Mouse (Mus musculus): ENCODE data around the gene Eml1. TPM values are rescaled to one million over a fixed set of nuclear protein-coding genes. Genes with fewer than 3 reads are reported as not detected.
A peak's percentile ranks its signal among the peaks of the same experiment; 100 is the strongest.

The Eml1 gene
- total RNA-seq, 2 experiments from 2014 or later = 84.7 to 109 TPM

GRCm38 (mm10) chr12:108373611-108374010, 2.9 kb downstream of the Eml1 start:
- peak; percentile 55 for DNase-seq

- no peak for DNase-seq
These were observed 3.9 kb downstream of the Eml1 start for GRCm38 (mm10) chr12:108374689-108375088.

- DNase-seq = no peak
These were observed 7.8 kb downstream of the Eml1 start for GRCm38 (mm10) chr12:108378379-108379133.

- peak; percentile 80 for DNase-seq
These were observed 15.9 kb downstream of the Eml1 start for GRCm38 (mm10) chr12:108386476-108387232.

GRCm38 (mm10) chr12:108389718-108390117, 19.0 kb downstream of the Eml1 start:
- no peak for DNase-seq

- DNase-seq = no peak
These were observed 21.7 kb downstream of the Eml1 start for GRCm38 (mm10) chr12:108392254-108393044.

GRCm38 (mm10) chr12:108393082-108393481, 22.3 kb downstream of the Eml1 start:
- no peak for DNase-seq

- DNase-seq = peak; percentile 89
These were observed 22.9 kb downstream of the Eml1 start for GRCm38 (mm10) chr12:108393637-108394036.

- no peak for DNase-seq
These were observed 24.0 kb downstream of the Eml1 start for GRCm38 (mm10) chr12:108394534-108395284.

- no peak for DNase-seq
These were observed 24.5 kb downstream of the Eml1 start for GRCm38 (mm10) chr12:108395285-108395660.

GRCm38 (mm10) chr12:108396081-108396947, 25.6 kb downstream of the Eml1 start:
- DNase-seq = no peak

- DNase-seq = no peak
These were observed 27.9 kb downstream of the Eml1 start for GRCm38 (mm10) chr12:108398681-108399080.

GRCm38 (mm10) chr12:108399191-108399590, 28.4 kb downstream of the Eml1 start:
- peak; percentile 45 for DNase-seq

GRCm38 (mm10) chr12:108400951-108401350, 30.2 kb downstream of the Eml1 start:
- DNase-seq = no peak

- DNase-seq = peak; percentile 50
These were observed 33.2 kb downstream of the Eml1 start for GRCm38 (mm10) chr12:108403957-108404356.

GRCm38 (mm10) chr12:108409100-108409499, 38.3 kb downstream of the Eml1 start:
- DNase-seq = no peak

- DNase-seq = no peak
These were observed 39.9 kb downstream of the Eml1 start for GRCm38 (mm10) chr12:108410416-108411208.

GRCm38 (mm10) chr12:108414932-108415331, 44.2 kb downstream of the Eml1 start:
- DNase-seq = no peak

GRCm38 (mm10) chr12:108419570-108419969, 48.8 kb downstream of the Eml1 start:
- no peak for DNase-seq

- no peak for DNase-seq
These were observed 50.7 kb downstream of the Eml1 start for GRCm38 (mm10) chr12:108421477-108421876.

All from gastrocnemius, postnatal 25 days (tissue).